Mouse (Mus musculus): ENCODE data around the gene Slc25a28. TPM values are rescaled to one million over a fixed set of nuclear protein-coding genes. Genes with fewer than 3 reads are reported as not detected.

Gene Slc25a28
- total RNA-seq, 1 experiment, result 54.8 TPM

DNA sequence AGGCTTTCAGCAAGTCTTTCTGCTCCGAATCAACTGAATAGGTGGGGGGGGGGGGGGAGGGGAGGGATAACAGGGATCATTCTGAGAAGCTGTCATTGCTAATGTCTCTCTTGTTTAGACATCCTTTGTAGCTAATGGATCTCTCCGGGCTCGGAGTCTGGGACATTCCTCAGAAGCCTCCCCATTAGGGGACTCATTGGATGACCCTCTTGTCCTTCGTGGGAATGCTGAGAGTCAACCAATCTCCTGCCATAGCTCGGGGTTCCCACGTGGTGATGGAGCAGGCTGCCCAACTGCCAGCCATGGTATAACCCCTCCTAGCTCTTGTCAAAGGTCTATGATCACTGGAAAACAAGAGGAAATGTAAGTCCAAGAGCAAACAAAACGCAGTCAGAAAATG, 27.8 kb downstream of the Slc25a28 start:
- no peak overlapping the region for H3K9ac ChIP-seq (ENCODE audit: insufficient read depth, low read depth, low read length, poor library complexity, severe bottlenecking)
- no peaks in the 10 kb centered on the region for H3K36me3 ChIP-seq (ENCODE audit: control insufficient read depth, insufficient read depth, low read length, poor library complexity, severe bottlenecking)
- H3K27ac ChIP-seq (ENCODE audit: insufficient read depth, low read depth, low read length, poor library complexity, severe bottlenecking), result no peak overlapping the region
- TF ChIP-seq ZC3H11A (IDR thresholded peaks at IDR 0.05; ENCODE audit: borderline replicate concordance, low read depth, low read length), result no peak
- TF ChIP-seq ZNF384 (IDR thresholded peaks at IDR 0.05; ENCODE audit: low read depth, low read length), result no peak
- TF ChIP-seq HCFC1 (IDR thresholded peaks at IDR 0.05; ENCODE audit: borderline replicate concordance, insufficient read depth, low read length), result no peak
- TF ChIP-seq MAFK (IDR thresholded peaks at IDR 0.05; ENCODE audit: insufficient read depth, low read depth, low read length), result no peak
- no peak for TF ChIP-seq CHD2 (IDR thresholded peaks at IDR 0.05; ENCODE audit: low read depth, low read length)
- no peak overlapping the region for H3K4me3 ChIP-seq (ENCODE audit: insufficient read depth in 1 of 2, low read depth in 1 of 2, low read length in 2 of 2, poor library complexity in 1 of 2, severe bottlenecking in 1 of 2)
- in situ Hi-C loops (cut with MboI; ENCODE audit: low sequenced_read_pairs in 2 of 2, unreplicated experiment in 2 of 2), result no loop called here
- no peaks in the 10 kb centered on the region for H3K4me1 ChIP-seq (ENCODE audit: control insufficient read depth in 2 of 2, insufficient read depth in 2 of 2, low read length in 2 of 2, poor library complexity in 1 of 2)
- DNase-seq (ENCODE audit: low read depth, low spot score), result no peak
- H3K9me3 ChIP-seq (ENCODE audit: control insufficient read depth, insufficient read depth, low read depth, low read length), result no peaks in the 10 kb centered on the region

- no peaks in the 10 kb centered on the region for H3K36me3 ChIP-seq (ENCODE audit: control insufficient read depth, insufficient read depth, low read length, poor library complexity, severe bottlenecking)
- in situ Hi-C loops (cut with MboI; ENCODE audit: low sequenced_read_pairs in 2 of 2, unreplicated experiment in 2 of 2), result no loop called here
- H3K4me3 ChIP-seq (ENCODE audit: insufficient read depth in 1 of 2, low read depth in 1 of 2, low read length in 2 of 2, poor library complexity in 1 of 2, severe bottlenecking in 1 of 2), result no peak overlapping the region
- no peak for TF ChIP-seq ZNF384 (IDR thresholded peaks at IDR 0.05; ENCODE audit: low read depth, low read length)
- H3K9me3 ChIP-seq (ENCODE audit: control insufficient read depth, insufficient read depth, low read depth, low read length), result no peaks in the 10 kb centered on the region
- no peak overlapping the region for H3K27ac ChIP-seq (ENCODE audit: insufficient read depth, low read depth, low read length, poor library complexity, severe bottlenecking)
- DNase-seq (ENCODE audit: low read depth, low spot score), result no peak
- H3K4me1 ChIP-seq (ENCODE audit: control insufficient read depth in 2 of 2, insufficient read depth in 2 of 2, low read length in 2 of 2, poor library complexity in 1 of 2), result no peaks in the 10 kb centered on the region
- no peak overlapping the region for H3K9ac ChIP-seq (ENCODE audit: insufficient read depth, low read depth, low read length, poor library complexity, severe bottlenecking)
Measured at GRCm38 (mm10) chr19:43645508-43645907, 29.2 kb downstream of the Slc25a28 start.

GRCm38 (mm10) chr19:43642843-43643242, 31.8 kb downstream of the Slc25a28 start:
- no peak overlapping the region for H3K4me3 ChIP-seq (ENCODE audit: insufficient read depth in 1 of 2, low read depth in 1 of 2, low read length in 2 of 2, poor library complexity in 1 of 2, severe bottlenecking in 1 of 2)
- TF ChIP-seq HCFC1 (IDR thresholded peaks at IDR 0.05; ENCODE audit: borderline replicate concordance, insufficient read depth, low read length) (peak; percentile 53; the same call in 1 of the 2 replicates), MAFK (IDR thresholded peaks at IDR 0.05; ENCODE audit: insufficient read depth, low read depth, low read length) (no peak)
- H3K27ac ChIP-seq (ENCODE audit: insufficient read depth, low read depth, low read length, poor library complexity, severe bottlenecking), result no peak overlapping the region
- H3K9ac ChIP-seq (ENCODE audit: insufficient read depth, low read depth, low read length, poor library complexity, severe bottlenecking), result peak overlapping the region; percentile 50; the same call in 1 of the 2 replicates
- DNase-seq (ENCODE audit: low read depth, low spot score), result no peak
- no peaks in the 10 kb centered on the region for H3K36me3 ChIP-seq (ENCODE audit: control insufficient read depth, insufficient read depth, low read length, poor library complexity, severe bottlenecking)
- in situ Hi-C loops (cut with MboI; ENCODE audit: low sequenced_read_pairs in 2 of 2, unreplicated experiment in 2 of 2), result no loop called here
- H3K4me1 ChIP-seq (ENCODE audit: control insufficient read depth in 2 of 2, insufficient read depth in 2 of 2, low read length in 2 of 2, poor library complexity in 1 of 2), result no peaks in the 10 kb centered on the region
- no peaks in the 10 kb centered on the region for H3K9me3 ChIP-seq (ENCODE audit: control insufficient read depth, insufficient read depth, low read depth, low read length)

DNA sequence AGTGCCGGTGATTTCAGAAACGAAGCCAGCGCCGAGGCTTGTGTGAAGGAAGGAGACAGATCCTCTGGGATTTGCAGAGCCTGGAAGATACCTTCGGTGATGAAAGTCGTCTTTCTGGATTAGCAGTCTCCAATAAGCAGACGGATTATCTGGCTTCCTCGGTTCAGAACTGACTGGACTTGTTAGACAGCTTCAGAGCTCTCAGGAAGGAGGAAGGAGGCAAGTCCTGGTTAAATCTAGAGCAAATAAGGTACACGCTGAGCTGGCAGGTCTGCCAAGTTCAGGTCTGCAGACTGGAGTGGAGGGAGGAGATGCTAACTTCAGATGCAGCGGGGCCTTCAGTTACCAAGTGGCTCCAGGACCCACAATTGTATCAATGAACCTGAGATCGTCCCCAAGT, 32.8 kb downstream of the Slc25a28 start:
- no peak for DNase-seq (ENCODE audit: low read depth, low spot score)
- Histone ChIP-seq H3K27ac (ENCODE audit: insufficient read depth, low read depth, low read length, poor library complexity, severe bottlenecking) (no peak overlapping the region), H3K4me1 (ENCODE audit: control insufficient read depth in 2 of 2, insufficient read depth in 2 of 2, low read length in 2 of 2, poor library complexity in 1 of 2) (no peaks in the 10 kb centered on the region), H3K4me3 (ENCODE audit: insufficient read depth in 1 of 2, low read depth in 1 of 2, low read length in 2 of 2, poor library complexity in 1 of 2, severe bottlenecking in 1 of 2) (no peak overlapping the region), H3K9me3 (ENCODE audit: control insufficient read depth, insufficient read depth, low read depth, low read length) (no peaks in the 10 kb centered on the region), H3K9ac (ENCODE audit: insufficient read depth, low read depth, low read length, poor library complexity, severe bottlenecking) (no peak overlapping the region), H3K36me3 (ENCODE audit: control insufficient read depth, insufficient read depth, low read length, poor library complexity, severe bottlenecking) (no peaks in the 10 kb centered on the region)
- in situ Hi-C loops (cut with MboI; ENCODE audit: low sequenced_read_pairs in 2 of 2, unreplicated experiment in 2 of 2), result no loop called here
- TF ChIP-seq CHD2 (IDR thresholded peaks at IDR 0.05; ENCODE audit: low read depth, low read length) (no peak), MAFK (IDR thresholded peaks at IDR 0.05; ENCODE audit: insufficient read depth, low read depth, low read length) (no peak), ZNF384 (IDR thresholded peaks at IDR 0.05; ENCODE audit: low read depth, low read length) (no peak), HCFC1 (IDR thresholded peaks at IDR 0.05; ENCODE audit: borderline replicate concordance, insufficient read depth, low read length) (no peak), ZC3H11A (IDR thresholded peaks at IDR 0.05; ENCODE audit: borderline replicate concordance, low read depth, low read length) (no peak)

DNA sequence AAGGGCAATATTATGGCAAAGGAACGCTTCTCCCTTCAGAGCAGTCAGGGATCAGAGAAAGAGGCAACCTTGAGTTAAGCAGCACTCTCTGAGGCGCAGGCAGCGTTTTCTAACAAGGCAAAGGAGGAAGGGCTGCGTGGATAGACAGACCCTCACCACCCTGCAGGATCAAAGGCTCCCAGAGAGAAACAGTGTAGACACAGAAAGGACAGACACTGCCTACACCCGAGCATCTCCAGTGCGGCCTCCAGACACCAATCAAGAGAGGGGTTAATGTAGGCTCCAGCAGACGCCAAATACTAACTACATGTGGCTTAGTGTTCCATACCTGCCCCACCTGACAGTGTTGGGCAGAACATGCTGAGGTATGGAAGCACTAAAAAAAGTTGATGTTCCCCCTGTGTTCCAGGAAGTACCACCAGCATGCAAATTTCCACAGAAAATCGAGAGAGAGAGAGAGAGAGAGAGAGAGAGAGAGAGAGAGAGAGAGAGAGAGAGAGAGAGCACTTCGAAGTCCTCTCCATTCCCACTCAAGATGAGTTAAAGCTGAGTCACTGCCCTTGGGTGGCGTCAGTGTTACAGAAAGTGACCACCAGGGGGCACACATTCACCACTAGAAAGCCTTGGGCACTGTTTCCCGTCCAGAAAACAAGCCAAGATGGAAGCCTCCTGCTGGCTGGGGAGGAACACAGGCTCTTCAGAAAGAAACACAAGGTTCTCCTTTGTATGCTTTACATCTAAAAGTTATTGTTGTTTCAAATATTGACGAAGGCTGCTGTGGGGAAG, 44.0 kb downstream of the Slc25a28 start:
- in situ Hi-C loops (cut with MboI; ENCODE audit: low sequenced_read_pairs in 2 of 2, unreplicated experiment in 2 of 2), result no loop called here
- Histone ChIP-seq H3K4me3 (ENCODE audit: insufficient read depth in 1 of 2, low read depth in 1 of 2, low read length in 2 of 2, poor library complexity in 1 of 2, severe bottlenecking in 1 of 2) (no peak overlapping the region), H3K27ac (ENCODE audit: insufficient read depth, low read depth, low read length, poor library complexity, severe bottlenecking) (no peak overlapping the region), H3K9ac (ENCODE audit: insufficient read depth, low read depth, low read length, poor library complexity, severe bottlenecking) (peak overlapping the region; percentile 18; the same call in 1 of the 2 replicates), H3K9me3 (ENCODE audit: control insufficient read depth, insufficient read depth, low read depth, low read length) (no peaks in the 10 kb centered on the region), H3K4me1 (ENCODE audit: control insufficient read depth in 2 of 2, insufficient read depth in 2 of 2, low read length in 2 of 2, poor library complexity in 1 of 2) (peaks cover 0 to 3% of the 10 kb centered on the region in 2 experiments; a peak in 1 of 4 replicates), H3K36me3 (ENCODE audit: control insufficient read depth, insufficient read depth, low read length, poor library complexity, severe bottlenecking) (no peaks in the 10 kb centered on the region)
- TF ChIP-seq CHD2 (IDR thresholded peaks at IDR 0.05; ENCODE audit: low read depth, low read length) (no peak), HCFC1 (IDR thresholded peaks at IDR 0.05; ENCODE audit: borderline replicate concordance, insufficient read depth, low read length) (no peak), ZC3H11A (IDR thresholded peaks at IDR 0.05; ENCODE audit: borderline replicate concordance, low read depth, low read length) (peak; percentile 87; the same call in 1 of the 2 replicates), ZNF384 (IDR thresholded peaks at IDR 0.05; ENCODE audit: low read depth, low read length) (no peak), MAFK (IDR thresholded peaks at IDR 0.05; ENCODE audit: insufficient read depth, low read depth, low read length) (peak; percentile 97)
- peak; percentile 91 for DNase-seq (ENCODE audit: low read depth, low spot score)
